Mouse (Mus musculus) MEL (cell line): ENCODE data around the gene Dbn1.

Source experiments
- CTCF ChIP-seq, 3 experiments: IDR thresholded peaks in 2 of 3; conservative IDR thresholded peaks in 1 of 3; 2 replicates each; pipeline ENCODE4 v1.5.1; 2011 to 2012; ENCODE audit warnings: low read length in 3 of 3, low read depth in 2 of 3, mild to moderate bottlenecking in 2 of 3, improper control_type of control experiment in 1 of 3, inconsistent platforms in 1 of 3, mixed read lengths in 1 of 3, moderate library complexity in 1 of 3; ENCODE audit not compliant: control insufficient read depth in 1 of 3, insufficient read depth in 1 of 3, poor library complexity in 1 of 3, severe bottlenecking in 1 of 3
- GATA1 ChIP-seq: IDR thresholded peaks from 2 replicates; pipeline ENCODE4 v1.6.1; 2011; ENCODE audit warnings: low read depth, low read length, improper control_type of control experiment
- MAFK ChIP-seq: IDR thresholded peaks from 2 replicates; pipeline ENCODE4 v1.6.1; 2011; ENCODE audit warnings: low read depth, mild to moderate bottlenecking, low read length, improper control_type of control experiment, borderline replicate concordance
- MAX ChIP-seq: IDR thresholded peaks from 2 replicates; pipeline ENCODE4 v1.6.1; 2011; ENCODE audit warnings: low read length, improper control_type of control experiment
- POLR2A ChIP-seq, 2 experiments: IDR thresholded peaks; 2 replicates each; pipeline ENCODE4 v1.6.1; 2011 to 2012; ENCODE audit warnings: low read length in 2 of 2, mild to moderate bottlenecking in 2 of 2, control low read depth in 1 of 2, improper control_type of control experiment in 1 of 2, low read depth in 1 of 2, moderate library complexity in 1 of 2; ENCODE audit not compliant: control insufficient read depth in 1 of 2, insufficient read depth in 1 of 2, poor library complexity in 1 of 2
- SIN3A ChIP-seq: IDR thresholded peaks from 2 replicates; pipeline ENCODE4 v1.6.1; 2012; ENCODE audit warnings: low read length, improper control_type of control experiment, inconsistent platforms
- SMC3 ChIP-seq: IDR thresholded peaks from 2 replicates; pipeline ENCODE4 v1.6.1; 2011; ENCODE audit warnings: low read depth, low read length, improper control_type of control experiment
- USF2 ChIP-seq, 2 experiments: IDR thresholded peaks; 2 replicates each; pipeline ENCODE4 v1.6.1; 2011 to 2012; ENCODE audit warnings: improper control_type of control experiment in 2 of 2, low read length in 2 of 2, borderline replicate concordance in 1 of 2, inconsistent platforms in 1 of 2, low read depth in 1 of 2, mild to moderate bottlenecking in 1 of 2; ENCODE audit not compliant: insufficient read depth in 1 of 2
- ZNF384 ChIP-seq: IDR thresholded peaks from 2 replicates; pipeline ENCODE4 v1.6.1; 2012; ENCODE audit warnings: low read depth, mild to moderate bottlenecking, inconsistent platforms, low read length, improper control_type of control experiment

DNA sequence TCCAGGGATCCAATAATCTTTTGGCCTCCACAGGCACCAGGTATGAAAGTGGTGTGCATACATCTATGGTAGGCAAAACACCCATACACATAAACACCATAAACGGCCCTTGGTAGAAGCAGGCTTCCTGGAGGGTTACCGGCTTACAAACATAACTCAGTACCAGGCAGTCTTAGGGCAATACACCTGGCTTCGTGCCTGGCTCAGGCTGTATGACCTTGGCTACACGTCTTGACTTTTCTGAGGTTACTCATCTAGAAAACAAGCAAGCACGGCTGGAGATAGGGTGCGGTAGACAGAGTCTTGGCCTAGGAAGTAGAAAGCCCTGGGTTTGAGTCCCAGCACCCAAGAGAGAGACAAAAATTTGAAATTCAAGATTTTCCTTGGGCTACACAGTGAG, 8.8 kb upstream of the Dbn1 start:
- no peak for TF ChIP-seq POLR2A (IDR thresholded peaks at IDR 0.05; ENCODE audit: control insufficient read depth in 1 of 2, insufficient read depth in 1 of 2, low read depth in 1 of 2, low read length in 2 of 2, poor library complexity in 1 of 2)
- TF ChIP-seq GATA1: no peak
- no peak for TF ChIP-seq MAFK
- TF ChIP-seq SIN3A: no peak
- TF ChIP-seq CTCF (IDR thresholded peaks at IDR 0.05 in 2 of 3, conservative IDR thresholded peaks at IDR 0.05 in 1 of 3; ENCODE audit: control insufficient read depth in 1 of 3, insufficient read depth in 1 of 3, low read depth in 2 of 3, low read length in 3 of 3, poor library complexity in 1 of 3, severe bottlenecking in 1 of 3): no peak
- TF ChIP-seq SMC3: no peak
- TF ChIP-seq ZNF384: no peak
- no peak for TF ChIP-seq MAX
- no peak for TF ChIP-seq USF2 (IDR thresholded peaks at IDR 0.05; ENCODE audit: borderline replicate concordance in 1 of 2, insufficient read depth in 1 of 2, low read depth in 1 of 2, low read length in 2 of 2)
